Mouse (Mus musculus) gastrocnemius, postnatal 36 days (tissue): Measurements from ENCODE around the gene Nudt21. TPM values are rescaled to one million over a fixed set of nuclear protein-coding genes. Genes with fewer than 3 reads are reported as not detected.

Experiments used
- DNase-seq, 2 experiments: peaks; one replicate each; pipeline ENCODE4 v3.0.0; 2022
- intact Hi-C: fragments of 180-260 bp; cut with DNase I; formaldehyde crosslinking; loops from one replicate; pipeline ENCODE4 v1.15.1; 2025
- total RNA-seq, 2 experiments: library from RNA; stranded (reverse); gene quantifications; 2 replicates each; pipeline ENCODE4 v1.2.3; 2021

Nudt21 gene
- total RNA-seq, 2 experiments from 2014 or later, result 8.7 to 11.9 TPM

DNA sequence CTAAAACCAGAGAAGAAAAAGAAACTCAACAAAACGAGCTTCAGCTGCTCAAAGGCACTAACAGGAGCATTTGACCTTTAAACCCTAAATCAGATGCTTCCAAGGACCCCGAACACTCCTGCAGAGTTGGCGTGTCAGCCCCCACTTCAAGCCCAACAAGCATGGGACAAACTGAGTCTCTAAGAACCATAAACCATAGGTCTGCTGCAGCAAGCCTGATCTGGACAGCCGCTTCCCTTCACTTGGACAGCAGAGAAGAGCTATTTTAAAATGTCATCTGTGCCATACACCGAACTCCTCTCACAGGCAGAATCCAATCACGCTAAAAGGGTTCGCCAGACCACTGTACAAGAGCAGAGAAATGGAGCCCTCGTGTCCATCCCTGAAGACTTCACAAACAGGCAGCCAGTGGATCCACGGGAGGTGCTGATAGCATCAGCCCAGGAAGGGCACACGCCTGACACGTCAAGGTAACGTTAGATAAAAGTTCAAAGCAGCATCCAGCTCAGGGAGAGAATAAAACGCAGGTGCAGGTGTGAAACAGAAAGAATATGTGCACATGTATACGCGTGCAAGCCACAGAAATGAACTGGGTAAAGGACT, 27.5 kb downstream of the Nudt21 start:
- no peak for DNase-seq
- intact Hi-C loops, result no loop called here

DNA sequence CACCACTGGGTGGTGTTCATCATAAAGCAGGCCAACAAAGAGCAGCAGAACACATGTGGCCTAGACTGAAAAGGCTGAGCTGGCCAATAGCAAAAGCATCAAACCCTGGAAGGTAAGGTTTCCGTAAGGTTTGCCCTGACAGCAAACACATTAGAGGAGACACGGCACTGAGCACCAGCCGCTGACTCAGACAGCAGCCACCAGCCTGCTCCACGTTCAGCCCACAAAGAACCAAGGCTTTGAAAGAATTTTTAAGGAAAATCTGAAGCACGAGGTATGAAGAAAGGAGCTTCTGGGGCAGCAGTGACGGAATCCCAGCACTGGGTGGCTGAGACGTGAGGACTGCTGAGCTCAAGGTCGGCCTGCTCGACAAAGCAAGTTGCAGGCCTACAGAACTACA, 32.7 kb downstream of the Nudt21 start:
- no peak for DNase-seq
- intact Hi-C loops, result no loop called here

DNA sequence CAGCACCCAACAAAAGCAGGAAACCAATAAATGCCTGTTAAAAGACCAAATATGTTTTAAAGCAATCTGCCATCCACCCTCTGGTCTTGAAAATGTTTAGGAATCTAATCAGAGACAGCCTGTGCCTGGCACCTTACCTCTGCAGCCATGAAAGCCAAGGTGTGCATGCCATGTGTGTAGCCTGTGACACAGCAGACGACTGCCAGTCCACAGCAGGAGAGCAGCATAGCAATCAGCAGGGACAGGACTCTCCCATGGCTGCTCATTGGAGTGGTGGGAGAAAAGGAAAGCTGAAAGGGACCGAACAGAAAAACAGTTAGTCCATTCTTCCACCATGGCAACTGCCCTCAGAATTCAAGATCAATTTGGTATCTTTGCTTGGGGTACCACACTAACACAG, 37.9 kb downstream of the Nudt21 start:
- DNase-seq, result no peak
- intact Hi-C loops, result no loop called here

DNA sequence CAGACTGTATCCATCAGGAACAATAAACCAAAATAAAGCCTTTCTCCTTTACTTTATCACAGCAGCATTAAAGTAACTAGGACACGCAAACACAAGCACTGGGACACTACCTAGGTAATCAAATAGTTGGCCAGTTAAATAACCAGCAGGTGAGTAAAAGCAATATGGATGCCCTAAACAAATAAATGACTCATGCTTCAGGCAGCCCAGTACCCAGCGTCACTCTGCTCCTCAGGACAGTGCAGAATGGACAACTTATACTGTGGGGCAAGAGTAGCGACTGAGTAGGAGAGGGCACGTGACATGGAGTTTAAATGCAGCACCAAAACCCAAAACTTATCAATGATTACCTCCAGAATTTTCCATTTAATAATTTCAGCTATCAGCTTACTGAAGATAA, 47.1 kb downstream of the Nudt21 start:
- DNase-seq, result no peak
- intact Hi-C loops, result no loop called here

DNA sequence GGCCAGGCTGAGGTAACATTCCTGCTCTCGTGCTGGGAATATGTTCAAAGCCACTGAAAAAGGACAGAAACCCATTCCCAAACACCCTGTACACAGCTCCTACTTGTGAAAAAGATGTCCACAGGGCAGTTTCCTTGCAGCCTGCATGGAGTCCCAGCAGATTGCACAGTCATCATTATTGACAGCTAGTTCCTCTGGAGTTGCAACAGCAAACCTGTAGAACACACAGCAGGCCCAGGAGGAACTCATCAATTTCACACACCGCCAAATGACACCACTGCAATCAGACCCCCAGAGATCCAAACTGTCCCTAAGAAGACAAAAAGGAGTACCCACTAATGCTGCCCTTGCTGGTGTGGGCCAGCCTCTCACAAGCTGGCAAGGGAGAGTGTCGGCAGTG, 52.1 kb downstream of the Nudt21 start:
- intact Hi-C loops, result no loop called here
- DNase-seq, result no peak

DNA sequence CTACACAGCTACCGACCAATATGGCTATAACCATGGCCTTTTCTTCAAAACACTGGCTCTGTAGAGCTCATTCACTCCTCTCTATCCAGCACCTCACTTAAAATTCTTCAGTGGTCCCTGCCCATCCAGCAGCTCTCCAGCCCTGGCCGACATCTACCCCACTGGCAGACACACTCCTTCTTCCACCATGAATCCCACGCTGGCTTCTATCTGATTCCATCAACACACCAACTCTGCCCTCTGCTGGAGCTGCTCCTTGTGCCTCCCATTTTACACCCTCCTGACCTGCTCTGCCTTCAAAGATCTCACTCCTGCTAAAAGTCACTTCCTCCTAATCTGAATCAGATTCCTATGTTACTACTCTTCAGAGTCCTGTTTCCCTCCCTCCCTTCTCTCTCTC, 53.0 kb downstream of the Nudt21 start:
- intact Hi-C loops, result no loop called here
- no peak for DNase-seq

DNA sequence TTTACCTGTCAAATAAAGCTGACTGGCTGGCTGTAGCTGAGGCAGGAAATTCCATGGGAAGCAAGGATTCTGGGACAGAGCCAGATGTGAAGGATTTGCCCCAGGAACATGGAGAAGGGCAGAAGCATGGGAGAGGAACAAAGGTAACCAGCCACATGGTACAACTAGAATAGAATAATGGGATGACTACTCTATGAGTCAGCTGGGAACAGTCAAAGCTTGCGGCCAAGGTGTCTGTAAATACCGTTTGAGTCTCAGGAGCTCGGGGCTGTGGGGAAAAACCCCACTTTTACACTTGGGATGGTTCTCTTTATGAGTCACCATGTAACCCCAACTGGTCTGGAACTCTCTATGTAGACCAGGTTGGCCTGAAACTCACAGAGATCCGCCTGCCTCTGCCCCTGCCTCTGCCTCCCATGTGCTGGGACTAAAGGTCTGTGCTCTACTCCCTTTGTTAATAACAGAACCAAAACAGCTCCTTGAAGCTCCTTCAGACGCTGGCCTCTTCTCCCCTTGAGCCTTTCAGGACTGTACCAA, 55.1 kb downstream of the Nudt21 start:
- no peak for DNase-seq
- intact Hi-C loops, result no loop called here

DNA sequence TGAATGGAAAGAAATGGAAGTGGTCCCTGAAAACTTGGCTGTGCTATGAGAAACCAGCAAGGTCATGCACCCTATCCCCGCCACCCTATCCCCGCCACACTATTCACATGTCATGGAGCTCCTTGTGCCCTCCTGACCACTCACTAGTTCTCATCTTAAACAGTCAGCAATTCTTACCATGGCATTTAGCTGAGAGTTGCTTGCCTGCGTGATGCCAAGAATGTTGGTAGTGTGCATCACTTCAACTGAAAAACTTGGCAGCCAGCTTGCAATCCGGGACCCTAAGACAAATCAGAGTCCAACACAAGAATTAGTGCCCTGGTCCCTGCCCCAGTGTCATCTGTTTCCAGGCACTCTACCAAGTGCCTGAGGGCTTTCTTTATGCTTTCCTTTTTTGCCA, 56.7 kb downstream of the Nudt21 start:
- intact Hi-C loops, result no loop called here
- DNase-seq, result no peak

DNA sequence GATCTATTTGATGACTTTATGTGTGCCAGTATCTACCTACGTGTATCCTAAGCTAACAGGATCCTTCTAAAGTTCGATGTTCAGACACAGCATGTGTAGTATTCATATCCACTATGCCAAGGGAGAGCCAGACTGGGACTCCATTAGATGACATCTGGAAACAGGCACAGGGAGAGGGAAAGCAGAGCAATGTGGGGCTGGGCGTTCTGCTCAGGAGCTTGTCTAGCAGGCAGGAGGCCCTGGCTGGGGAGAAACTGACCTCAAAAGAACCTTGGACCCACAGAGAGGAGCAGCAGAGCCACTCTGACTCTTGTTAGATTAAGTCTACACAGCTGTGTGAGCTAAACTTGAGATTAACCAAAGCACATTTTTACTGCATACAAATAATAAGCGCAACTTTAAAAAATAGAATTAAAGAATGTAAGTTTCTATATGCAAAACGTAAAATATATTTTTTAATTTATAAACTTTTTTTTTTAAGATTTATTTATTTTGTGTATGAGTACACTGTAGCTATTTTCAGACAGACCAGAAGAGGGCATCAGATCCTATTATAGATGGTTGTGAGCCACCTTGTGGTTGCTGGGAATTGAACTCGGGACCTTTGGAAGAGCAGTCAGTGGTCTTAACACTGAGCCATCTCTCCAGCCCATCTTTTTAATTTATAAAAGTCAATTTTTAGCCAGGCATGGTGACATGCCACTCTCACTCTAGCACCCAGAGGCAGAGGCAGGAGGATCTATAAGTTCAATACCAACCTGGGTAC, 60.2 kb downstream of the Nudt21 start:
- intact Hi-C loops, result no loop called here

DNA sequence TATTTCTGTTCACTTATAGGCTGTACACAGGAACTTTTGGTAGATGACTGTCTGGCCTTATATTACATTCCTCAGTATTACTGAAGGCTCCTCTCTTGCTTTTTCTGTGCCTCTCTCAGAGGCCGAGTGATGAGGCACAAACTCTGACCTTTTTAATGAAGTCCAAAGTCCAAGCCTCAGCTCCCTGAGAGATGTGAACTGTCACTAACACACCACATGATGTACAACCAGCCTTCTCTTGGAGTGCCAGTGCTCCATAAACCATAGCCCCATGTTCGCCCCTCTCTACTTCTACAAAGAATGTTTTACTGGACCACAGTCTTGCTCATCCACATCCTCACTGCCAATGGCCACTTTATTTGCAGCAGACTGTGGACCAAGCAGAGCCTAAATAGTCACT, 61.5 kb downstream of the Nudt21 start:
- DNase-seq, result no peak
- intact Hi-C loops, result no loop called here

More for the DNA sequence above, 60.2 kb downstream of the Nudt21 start:
- no peak for DNase-seq

DNA sequence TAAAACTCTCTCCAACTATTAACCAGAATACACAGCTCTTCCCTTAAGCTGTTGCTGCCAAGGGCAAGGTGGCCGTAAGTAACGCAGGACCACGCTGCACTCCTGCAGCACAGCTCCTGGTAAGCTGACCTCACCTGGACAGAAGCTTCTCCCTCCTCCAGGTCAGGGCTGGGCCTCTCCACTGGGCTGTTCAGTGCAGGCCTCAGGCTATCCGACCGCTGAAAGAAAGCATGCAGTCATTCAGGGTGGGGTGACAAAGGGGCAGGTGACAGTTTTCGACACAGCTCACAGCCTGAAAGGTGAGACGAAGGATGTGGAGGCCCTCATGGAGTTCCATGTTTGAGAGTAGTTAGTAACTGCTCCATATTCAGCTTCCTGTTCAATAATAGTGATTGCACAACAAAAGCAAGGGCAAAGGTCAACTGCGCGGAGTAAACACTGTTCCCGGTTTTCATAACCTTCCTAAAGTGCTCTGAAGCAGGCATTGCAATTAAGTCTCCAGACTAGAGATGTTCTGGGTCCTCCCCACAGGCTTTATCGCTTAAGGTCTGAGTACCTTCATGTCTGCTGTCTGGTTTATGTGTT, 62.1 kb downstream of the Nudt21 start:
- no peak for DNase-seq
- intact Hi-C loops, result no loop called here

DNA sequence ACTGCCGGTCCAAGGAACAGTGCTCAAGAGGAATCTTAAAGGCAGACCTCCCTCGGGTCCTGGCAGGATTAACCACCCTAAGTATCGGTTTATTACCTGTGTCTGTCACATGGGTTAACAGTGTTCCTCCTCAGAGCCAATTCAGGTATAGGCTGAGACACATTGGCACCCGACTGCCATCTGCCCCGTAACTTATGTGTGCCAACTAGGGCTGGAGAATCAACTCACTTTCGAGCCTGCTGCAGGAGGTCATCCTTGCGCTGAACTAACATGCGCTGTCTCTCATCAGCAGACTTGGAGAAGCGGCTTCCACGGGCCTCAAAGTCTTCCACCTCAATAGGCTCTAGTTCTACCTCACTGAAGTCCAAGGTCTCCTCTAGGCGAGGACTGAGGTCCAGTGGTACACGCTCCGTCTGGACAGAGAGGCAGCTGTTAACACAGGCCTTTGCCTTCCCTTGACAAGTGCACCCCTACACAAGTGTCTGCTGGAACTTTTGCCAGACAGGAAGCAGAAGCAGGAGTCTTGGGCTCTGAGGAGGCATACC, 62.9 kb downstream of the Nudt21 start:
- DNase-seq, result no peak
- intact Hi-C loops, result no loop called here

DNA sequence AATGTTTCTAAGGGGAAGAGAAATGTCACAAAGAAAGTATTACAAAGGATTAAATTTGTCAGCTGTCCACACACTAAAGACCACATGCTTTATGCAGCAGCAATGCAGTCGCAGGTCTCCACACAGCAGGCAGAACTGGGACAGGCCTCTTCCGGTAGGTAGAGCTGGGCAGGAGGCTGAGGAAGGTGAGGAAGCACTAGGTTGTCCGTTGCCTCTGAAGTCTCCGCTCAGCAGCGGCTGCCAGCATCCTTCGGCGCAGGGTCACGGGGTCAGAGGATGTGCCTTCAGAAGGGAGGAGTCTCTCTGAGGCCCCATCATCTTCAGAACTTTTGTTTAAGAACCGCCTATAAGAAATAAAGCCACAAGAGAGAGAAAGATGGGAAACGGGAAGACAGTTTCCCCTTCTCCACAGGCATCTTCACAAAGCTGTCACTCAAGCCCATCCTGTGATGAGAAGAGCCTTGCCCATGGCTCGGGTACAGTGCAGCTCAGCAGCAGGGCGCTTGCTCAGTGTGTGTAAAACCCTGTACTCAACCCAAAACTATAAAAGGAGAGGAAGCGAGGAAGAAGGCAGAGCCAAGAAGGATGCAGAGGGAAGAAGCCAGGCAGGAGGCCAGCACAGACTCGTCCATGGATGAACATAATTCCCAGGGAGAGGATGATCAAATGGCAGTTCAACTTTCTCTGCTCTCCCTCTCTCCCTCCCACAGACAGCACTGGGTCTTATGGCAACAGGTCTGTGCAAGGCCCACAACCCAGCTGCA, 63.7 kb downstream of the Nudt21 start:
- intact Hi-C loops, result no loop called here

DNA sequence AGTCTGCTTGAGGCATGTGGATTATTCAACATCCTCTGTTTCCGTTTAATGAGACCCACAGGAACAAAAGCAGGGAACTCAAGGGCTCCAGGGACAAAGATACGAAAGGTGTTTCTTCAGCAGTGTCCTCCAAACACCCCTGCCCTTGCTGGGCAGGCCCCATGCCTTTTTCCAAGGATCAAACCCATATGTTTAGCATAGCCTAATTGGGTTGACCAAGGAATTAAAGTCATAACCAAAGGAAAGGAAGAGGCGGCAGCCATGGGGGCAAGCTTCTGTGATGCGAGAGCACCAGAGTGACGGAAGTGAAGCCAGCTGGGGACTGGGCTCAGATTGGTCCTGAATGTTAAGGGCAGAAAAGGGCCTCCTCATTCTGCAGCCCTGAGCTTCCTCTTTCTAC, 64.6 kb downstream of the Nudt21 start:
- intact Hi-C loops, result no loop called here
- no peak for DNase-seq

More for the DNA sequence above, 63.7 kb downstream of the Nudt21 start:
- no peak for DNase-seq

DNA sequence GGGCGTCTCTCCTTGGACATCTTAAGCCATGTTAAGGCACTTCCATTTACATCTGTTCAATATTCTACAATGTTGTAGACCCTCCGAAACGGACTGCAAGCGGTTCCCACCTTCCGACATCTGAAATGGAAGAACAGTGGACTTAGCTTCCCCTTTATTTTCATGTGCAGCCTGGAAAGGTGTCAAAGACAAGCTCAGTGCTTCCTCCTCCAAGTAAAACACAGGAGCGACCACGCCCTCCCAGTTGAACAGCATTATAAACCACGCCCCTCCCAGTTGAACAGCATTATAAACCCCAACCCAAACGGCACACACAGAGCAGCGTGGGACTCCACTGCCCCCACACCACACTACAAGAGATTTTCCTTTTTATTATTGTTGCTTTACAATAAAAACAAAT, 65.4 kb downstream of the Nudt21 start:
- intact Hi-C loops, result no loop called here
- no peak for DNase-seq

DNA sequence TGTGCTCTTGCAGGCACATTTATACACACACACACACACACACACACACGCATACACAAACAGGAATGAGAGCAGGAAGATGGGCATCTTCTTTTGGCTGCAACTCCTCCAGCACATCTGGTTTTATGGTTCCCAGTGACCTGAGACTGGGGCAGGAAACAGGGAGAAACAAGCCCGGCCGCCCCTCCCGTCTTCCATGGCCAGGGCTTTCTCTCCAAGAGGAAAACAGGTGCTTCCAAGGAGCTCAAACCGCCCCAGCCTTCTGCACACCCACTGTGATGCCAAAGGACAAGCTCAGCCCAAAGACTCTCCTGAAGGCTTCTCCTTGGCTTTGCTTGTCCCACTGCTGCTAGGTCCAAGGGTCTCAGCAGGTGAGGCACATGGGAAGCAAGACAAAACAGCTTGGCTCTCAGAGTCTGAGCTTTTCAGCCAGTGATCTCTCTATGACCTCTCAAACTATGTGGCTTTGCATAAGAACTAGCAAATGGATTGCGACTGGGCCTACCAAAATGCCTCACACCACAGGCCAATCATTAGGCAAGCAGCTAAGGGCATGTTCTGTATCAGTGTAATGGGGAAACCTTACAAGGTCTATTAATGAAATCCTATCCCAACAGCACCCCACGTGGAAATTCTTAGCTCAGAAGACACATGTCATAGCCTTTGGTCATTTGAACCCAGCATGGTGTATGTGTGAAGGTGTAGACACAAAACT, 67.0 kb downstream of the Nudt21 start:
- intact Hi-C loops, result no loop called here

DNA sequence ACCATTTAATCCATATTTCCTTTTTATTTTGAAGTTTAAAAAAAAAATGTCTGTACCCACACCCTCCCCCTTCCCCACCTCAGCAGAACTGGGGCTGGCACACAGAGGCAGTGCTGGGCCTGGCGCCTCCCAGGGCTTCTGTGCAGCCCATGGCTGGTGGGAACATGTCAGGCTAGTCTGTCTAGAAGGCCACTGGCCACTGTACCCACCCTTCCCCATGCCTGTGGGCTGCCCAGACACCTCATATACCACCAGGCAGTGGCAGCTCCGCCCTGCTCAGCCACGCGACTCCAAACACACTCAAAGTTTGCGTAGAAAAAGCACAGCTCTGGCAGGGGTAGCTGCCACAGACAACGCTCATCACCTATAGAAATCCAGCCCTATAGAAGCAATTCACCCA, 68.5 kb downstream of the Nudt21 start:
- intact Hi-C loops, result no loop called here
- DNase-seq, result no peak

More for the DNA sequence above, 67.0 kb downstream of the Nudt21 start:
- DNase-seq, result no peak
